Comparison of ENCODE assay signal across 10 mouse cellular contexts in the genomic region with DNA sequence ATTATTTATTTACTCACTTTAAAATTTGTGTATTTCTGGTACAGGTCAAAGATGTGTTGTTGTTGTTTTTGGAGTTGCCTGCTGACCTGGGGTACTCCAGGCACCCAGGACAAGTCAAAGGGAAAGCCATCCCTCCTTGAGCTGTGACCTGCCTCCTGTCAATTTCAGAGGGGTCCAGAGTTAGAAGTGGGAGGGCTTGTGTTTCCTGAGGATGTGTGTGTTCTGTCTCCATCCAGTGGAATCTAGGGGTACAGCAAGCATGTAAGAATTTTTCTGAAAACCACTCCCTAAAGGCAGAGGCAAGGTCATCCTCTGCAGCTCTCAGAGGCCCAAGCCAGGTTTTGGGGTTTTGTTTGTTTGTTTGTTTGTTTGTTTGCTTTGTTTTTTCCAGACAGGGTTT. TPM values are rescaled to one million over a fixed set of nuclear protein-coding genes. Genes with fewer than 3 reads are reported as not detected.
DNase-seq lines count a peak whose midpoint lies in the region; ATAC-seq and TF ChIP-seq lines count a peak whose summit lies in the region.
"Had no signal": no experiment of that assay in that cellular context is flagged by ENCODE, and none has a peak within 500 bp of the region (broad histone marks: within the 10 kb centered on the region; RNA-seq: fewer than 3 reads in every experiment).

No protein-coding gene starts in this region.

- H3K9me3 ChIP-seq in stomach, postnatal 0 days (ENCODE audit: control insufficient read depth, low read length) = no peaks in the 10 kb centered on the region
- H3K9me3 ChIP-seq: embryonic facial prominence, embryonic 15.5 days had no signal

- H3K27ac ChIP-seq in stomach, postnatal 0 days (replicated peaks) = no peak overlapping the region
- H3K27ac ChIP-seq: embryonic facial prominence, embryonic 15.5 days; macrophage had no signal

- H3K36me3 ChIP-seq in stomach, postnatal 0 days (ENCODE audit: control insufficient read depth, insufficient read depth, low read length) = peaks cover 14% of the 10 kb centered on the region

- H3K9ac ChIP-seq in stomach, postnatal 0 days (ENCODE audit: low read length) = no peak overlapping the region
- H3K9ac ChIP-seq: embryonic facial prominence, embryonic 15.5 days had no signal

- no peaks in the 10 kb centered on the region for H3K27me3 ChIP-seq in stomach, postnatal 0 days (ENCODE audit: control insufficient read depth, insufficient read depth, low read length)
- H3K27me3 ChIP-seq: embryonic facial prominence, embryonic 15.5 days had no signal

- peak; percentile 70 for ATAC-seq in inflammation-experienced regulatory T-cells, adult 6 months
- peak; percentile 22; the same call in 1 of the 2 replicates for ATAC-seq in stomach, postnatal 0 days (ENCODE audit: low FRiP score, low TSS enrichment)

- no peak for TF ChIP-seq EP300 in stomach, postnatal 0 days (optimal IDR thresholded peaks at IDR 0.05)

- TF ChIP-seq CTCF in stomach, postnatal 0 days (IDR thresholded peaks at IDR 0.05; ENCODE audit: low read depth) = peak; percentile 90

- peak; percentile 35 for DNase-seq in kidney, adult 9 months
- DNase-seq in kidney, adult 11 months = no peak
- peak; percentile 58 for DNase-seq in CD4-positive, CD25-positive, alpha-beta regulatory T cell, adult 2 months (ENCODE audit: low read depth, low spot score)
- DNase-seq in WW6 (ENCODE audit: low read depth, low spot score) = peak; percentile 18
- DNase-seq in stomach, postnatal 0 days (ENCODE audit: low spot score) = peak; percentile 36
- no peak for DNase-seq in frontal cortex, postnatal 14 days (ENCODE audit: low spot score in 2 of 2)
- no peak for DNase-seq in frontal cortex, postnatal 25 days (ENCODE audit: low spot score in 2 of 2)

- no peak overlapping the region for H3K4me2 ChIP-seq in stomach, postnatal 0 days (replicated peaks; ENCODE audit: low read depth)
- H3K4me2 ChIP-seq: embryonic facial prominence, embryonic 15.5 days had no signal

- H3K4me3 ChIP-seq in stomach, postnatal 0 days (ENCODE audit: low read depth, low read length) = no peak overlapping the region
- H3K4me3 ChIP-seq: embryonic facial prominence, embryonic 15.5 days had no signal

- no peaks in the 10 kb centered on the region for H3K4me1 ChIP-seq in stomach, postnatal 0 days (replicated peaks; ENCODE audit: control insufficient read depth, insufficient read depth)

RNA-seq across cellular contexts. Expression of gene Ppif, which starts 8.0 kb away (rescaled TPM):
- 10 to 100 TPM; 19.9 to 30.3 (median 23.0) TPM for polyA plus RNA-seq in inflammation-experienced regulatory T-cells, adult 6 months (2017; shearing (Covaris generic))
- polyA plus RNA-seq in stomach, postnatal 0 days (2015; fragmentation: Nextera tagmentation; extraction: Ambion mirVana) = 66.1 and 74.6 TPM in 2 replicates

Comparison
In these comparisons a context has a peak if more than half of its experiments do, and no peak if none do; other contexts are left out.
1. DNase-seq: peak in kidney, adult 9 months (single experiment), CD4-positive, CD25-positive, alpha-beta regulatory T cell, adult 2 months (single experiment), WW6 (single experiment) and stomach, postnatal 0 days (single experiment); none in kidney, adult 11 months (single experiment), frontal cortex, postnatal 14 days (0 of 2) and frontal cortex, postnatal 25 days (0 of 2).